25 mouse cellular contexts compared by ENCODE assay signal in the genomic region with DNA sequence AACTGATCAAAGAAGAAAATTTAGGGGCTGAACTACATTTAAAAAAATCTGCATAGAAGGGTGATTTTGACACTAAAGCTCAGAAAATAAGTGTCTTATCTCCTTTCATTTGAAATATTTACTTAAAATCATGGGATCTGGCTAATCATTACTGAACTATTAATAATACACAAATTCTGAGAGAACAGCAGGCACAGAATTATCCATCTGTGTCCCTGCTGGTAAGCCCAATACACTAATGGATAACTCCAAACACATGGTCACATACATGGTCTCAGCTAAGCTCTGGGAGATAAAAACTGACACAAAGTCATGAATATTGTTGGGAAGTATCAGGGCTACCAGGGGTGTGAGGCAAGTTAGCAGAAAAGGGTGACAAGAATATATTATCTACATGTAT.
DNase-seq lines count a peak whose midpoint lies in the region; TF ChIP-seq lines count a peak whose summit lies in the region.
"Had no signal": no experiment of that assay in that cellular context is flagged by ENCODE, and none has a peak within 500 bp of the region (broad histone marks: within the 10 kb centered on the region; RNA-seq: fewer than 3 reads in every experiment).

No protein-coding gene starts in this region.

- H3K27ac ChIP-seq in kidney, adult 2 months (ENCODE audit: insufficient read depth, low read depth, low read length): no peak overlapping the region
- H3K27ac ChIP-seq in forebrain, embryonic 10.5 days: no peak overlapping the region
- H3K27ac ChIP-seq: embryonic facial prominence, embryonic 13.5 days; embryonic facial prominence, embryonic 15.5 days; forebrain, embryonic 13.5 days; forebrain, embryonic 15.5 days had no signal

- H3K27me3 ChIP-seq in kidney, adult 2 months (replicated peaks; ENCODE audit: control insufficient read depth, insufficient read depth, low read length): no peaks in the 10 kb centered on the region
- H3K27me3 ChIP-seq in forebrain, embryonic 10.5 days (ENCODE audit: poor library complexity, severe bottlenecking): no peaks in the 10 kb centered on the region
- H3K27me3 ChIP-seq: CH12.LX; embryonic facial prominence, embryonic 13.5 days; embryonic facial prominence, embryonic 15.5 days; forebrain, embryonic 13.5 days; forebrain, embryonic 15.5 days; Patski had no signal

- no peaks in the 10 kb centered on the region for H3K36me3 ChIP-seq in kidney, adult 2 months (ENCODE audit: control insufficient read depth, insufficient read depth, low read length)
- no peaks in the 10 kb centered on the region for H3K36me3 ChIP-seq in forebrain, embryonic 10.5 days (replicated peaks)
- H3K36me3 ChIP-seq: embryonic facial prominence, embryonic 13.5 days; embryonic facial prominence, embryonic 15.5 days; forebrain, embryonic 15.5 days; G1E had no signal

- H3K4me1 ChIP-seq in kidney, adult 2 months (ENCODE audit: control insufficient read depth, insufficient read depth, low read length): no peaks in the 10 kb centered on the region
- no peaks in the 10 kb centered on the region for H3K4me1 ChIP-seq in forebrain, embryonic 10.5 days
- H3K4me1 ChIP-seq: embryonic facial prominence, embryonic 13.5 days; embryonic facial prominence, embryonic 15.5 days; forebrain, embryonic 13.5 days; forebrain, embryonic 15.5 days had no signal

- H3K4me3 ChIP-seq in kidney, adult 2 months (ENCODE audit: insufficient read depth, low read depth, low read length): no peak overlapping the region
- no peak overlapping the region for H3K4me3 ChIP-seq in forebrain, embryonic 10.5 days
- H3K4me3 ChIP-seq: embryonic facial prominence, embryonic 13.5 days; embryonic facial prominence, embryonic 15.5 days; erythroblast, embryonic 14.5 days; forebrain, embryonic 13.5 days; forebrain, embryonic 15.5 days had no signal

- no peak for TF ChIP-seq CTCF in kidney, adult 2 months (conservative IDR thresholded peaks at IDR 0.05; ENCODE audit: insufficient read depth, insufficient read length, low read depth, low read length)

- TF ChIP-seq POLR2A in kidney, adult 2 months (IDR thresholded peaks at IDR 0.05; ENCODE audit: low read depth, low read length): no peak

- DNase-seq in kidney, adult 2 months: peak; percentile 16
- no peak for DNase-seq in kidney, postnatal 14 days
- peak; percentile 22 for DNase-seq in layer of hippocampus, adult 11-12 months (ENCODE audit: low spot score)
- no peak for DNase-seq in layer of hippocampus, postnatal 25 days (ENCODE audit: extremely low spot score in 1 of 2, low spot score in 1 of 2)
- peak; percentile 11 for DNase-seq in layer of hippocampus, adult 8-10 months (ENCODE audit: low spot score in 2 of 2)
- peak; percentile 39 for DNase-seq in layer of hippocampus, adult 9-11 months
- no peak for DNase-seq in forebrain, embryonic 10.5 days (ENCODE audit: extremely low spot score, low spot score)
- DNase-seq: adrenal gland, adult 8-10 months; adrenal gland, postnatal 14 days; adrenal gland, postnatal 36 days; B cell, adult 2 months; cerebellum, adult 11-12 months; cerebellum, adult 2 months; cerebellum, adult 9-10 months; cerebellum, postnatal 10 days; cerebellum, postnatal 36 days; embryo, embryonic 11 days had no signal

- H3K9me3 ChIP-seq in forebrain, embryonic 10.5 days: no peaks in the 10 kb centered on the region
- H3K9me3 ChIP-seq: embryonic facial prominence, embryonic 13.5 days; embryonic facial prominence, embryonic 15.5 days; forebrain, embryonic 13.5 days; forebrain, embryonic 15.5 days had no signal

Comparison
In these comparisons a context has a peak if more than half of its experiments do, and no peak if none do; other contexts are left out.
1. DNase-seq: peak in kidney, adult 2 months (single experiment), layer of hippocampus, adult 11-12 months (single experiment), layer of hippocampus, adult 8-10 months (2 of 2) and layer of hippocampus, adult 9-11 months (single experiment); none in kidney, postnatal 14 days (single experiment), layer of hippocampus, postnatal 25 days (0 of 2) and forebrain, embryonic 10.5 days (single experiment).